Mouse (Mus musculus): ENCODE results near the gene Pink1.
A peak's percentile ranks its signal among the peaks of the same experiment; 100 is the strongest.

Gene Pink1

GRCm38 (mm10) chr4:138313021-138313420 lies 13.1 kb downstream of the Pink1 start:
- no peak for DNase-seq (ENCODE audit: low spot score in 2 of 2)

- no peak for DNase-seq (ENCODE audit: low spot score in 2 of 2)
Observed at GRCm38 (mm10) chr4:138312105-138312504, 14.0 kb downstream of the Pink1 start.

GRCm38 (mm10) chr4:138311595-138311994 lies 14.5 kb downstream of the Pink1 start:
- peak in 1 of 2 experiments; percentile 47 for DNase-seq (ENCODE audit: low spot score in 2 of 2)

GRCm38 (mm10) chr4:138310311-138310910 lies 15.7 kb downstream of the Pink1 start:
- DNase-seq (ENCODE audit: low spot score in 2 of 2) = no peak

- DNase-seq (ENCODE audit: low spot score in 2 of 2) = no peak
Observed at GRCm38 (mm10) chr4:138307739-138308138, 18.4 kb downstream of the Pink1 start.

GRCm38 (mm10) chr4:138307025-138307424 lies 19.1 kb downstream of the Pink1 start:
- no peak for DNase-seq (ENCODE audit: low spot score in 2 of 2)

GRCm38 (mm10) chr4:138304340-138305104 lies 21.6 kb downstream of the Pink1 start, which contains the start of gene Ddost:
Gene Ddost, plus strand, starts transcription at chr4:138304730.
- DNase-seq (ENCODE audit: low spot score in 2 of 2) = peak; percentile 92 to 93

- no peak for DNase-seq (ENCODE audit: low spot score in 2 of 2)
Observed at GRCm38 (mm10) chr4:138303742-138304141, 22.4 kb downstream of the Pink1 start.

- no peak for DNase-seq (ENCODE audit: low spot score in 2 of 2)
Observed at GRCm38 (mm10) chr4:138303011-138303410, 23.1 kb downstream of the Pink1 start.

GRCm38 (mm10) chr4:138301271-138301780 lies 24.8 kb downstream of the Pink1 start:
- DNase-seq (ENCODE audit: low spot score in 2 of 2) = no peak

GRCm38 (mm10) chr4:138293949-138294550 lies 32.1 kb downstream of the Pink1 start:
- no peak for DNase-seq (ENCODE audit: low spot score in 2 of 2)

- no peak for DNase-seq (ENCODE audit: low spot score in 2 of 2)
Observed at GRCm38 (mm10) chr4:138293261-138293948, 32.7 kb downstream of the Pink1 start.

- no peak for DNase-seq (ENCODE audit: low spot score in 2 of 2)
Observed at GRCm38 (mm10) chr4:138292028-138292427, 34.1 kb downstream of the Pink1 start.

GRCm38 (mm10) chr4:138288691-138289090 lies 37.4 kb downstream of the Pink1 start:
- no peak for DNase-seq (ENCODE audit: low spot score in 2 of 2)

- DNase-seq (ENCODE audit: low spot score in 2 of 2) = no peak
Observed at GRCm38 (mm10) chr4:138286411-138286810, 39.7 kb downstream of the Pink1 start.

GRCm38 (mm10) chr4:138282834-138283233 lies 43.3 kb downstream of the Pink1 start:
- DNase-seq (ENCODE audit: low spot score in 2 of 2) = peak; percentile 66 to 79

- DNase-seq (ENCODE audit: low spot score in 2 of 2) = no peak
Observed at GRCm38 (mm10) chr4:138278346-138278745, 47.8 kb downstream of the Pink1 start.

GRCm38 (mm10) chr4:138272011-138272997 lies 53.8 kb downstream of the Pink1 start:
- DNase-seq (ENCODE audit: low spot score in 2 of 2) = no peak

GRCm38 (mm10) chr4:138267869-138268268 lies 58.2 kb downstream of the Pink1 start:
- no peak for DNase-seq (ENCODE audit: low spot score in 2 of 2)

All from thymus, postnatal 10 days (tissue).